Mouse (Mus musculus) left cerebral cortex, postnatal 4 days (tissue): ENCODE measurements around the gene Lmx1a. TPM values are rescaled to one million over a fixed set of nuclear protein-coding genes. Genes with fewer than 3 reads are reported as not detected.

ENCODE experiments used
- DNase-seq: peaks from one replicate; pipeline ENCODE4 v3.0.0-alpha.2; 2022
- intact Hi-C: fragments of 180-260 bp; cut with DNase I; formaldehyde crosslinking; loops from one replicate; pipeline ENCODE4 v1.15.1; 2025
- total RNA-seq, 2 experiments: library from RNA; stranded (reverse); gene quantifications; 2 replicates each; pipeline ENCODE4 v1.2.3; 2021

Gene Lmx1a
- total RNA-seq, 2 experiments from 2014 or later, result 0.22 to 0.30 TPM

DNA sequence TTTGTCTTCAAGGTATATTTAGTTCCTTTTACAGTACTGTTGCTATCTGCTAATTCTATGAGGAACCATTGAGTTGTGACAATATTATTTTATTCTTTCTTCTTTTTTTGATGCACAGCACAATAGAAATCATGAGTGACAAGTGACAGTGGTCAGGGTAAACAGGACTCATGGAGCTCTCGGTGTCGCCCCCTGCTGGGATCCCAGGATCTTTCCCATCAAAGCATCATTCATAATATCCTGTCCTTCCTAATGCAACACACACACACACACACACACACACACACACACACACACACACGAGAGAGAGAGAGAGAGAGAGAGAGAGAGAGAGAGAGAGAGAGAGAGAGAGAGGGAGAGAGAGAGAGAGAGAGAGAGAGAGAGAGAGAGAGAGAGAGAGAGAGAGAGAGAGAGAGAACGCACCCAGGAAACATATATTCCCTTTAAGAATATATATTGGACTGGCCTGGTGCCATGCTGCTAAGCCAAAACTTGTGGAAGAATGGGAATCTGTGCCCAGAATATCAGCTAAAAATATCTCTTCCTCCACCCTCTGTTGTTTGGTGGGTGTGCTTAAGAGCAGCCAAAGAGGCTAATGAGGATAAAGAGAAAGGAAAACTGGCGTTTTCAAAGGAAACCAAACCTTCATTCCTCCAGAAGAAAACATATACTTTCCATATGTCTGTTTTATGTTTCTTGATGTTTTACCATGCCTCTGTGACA, 90.9 kb downstream of the Lmx1a start:
- intact Hi-C loops, result no loop called here
- DNase-seq, result no peak

DNA sequence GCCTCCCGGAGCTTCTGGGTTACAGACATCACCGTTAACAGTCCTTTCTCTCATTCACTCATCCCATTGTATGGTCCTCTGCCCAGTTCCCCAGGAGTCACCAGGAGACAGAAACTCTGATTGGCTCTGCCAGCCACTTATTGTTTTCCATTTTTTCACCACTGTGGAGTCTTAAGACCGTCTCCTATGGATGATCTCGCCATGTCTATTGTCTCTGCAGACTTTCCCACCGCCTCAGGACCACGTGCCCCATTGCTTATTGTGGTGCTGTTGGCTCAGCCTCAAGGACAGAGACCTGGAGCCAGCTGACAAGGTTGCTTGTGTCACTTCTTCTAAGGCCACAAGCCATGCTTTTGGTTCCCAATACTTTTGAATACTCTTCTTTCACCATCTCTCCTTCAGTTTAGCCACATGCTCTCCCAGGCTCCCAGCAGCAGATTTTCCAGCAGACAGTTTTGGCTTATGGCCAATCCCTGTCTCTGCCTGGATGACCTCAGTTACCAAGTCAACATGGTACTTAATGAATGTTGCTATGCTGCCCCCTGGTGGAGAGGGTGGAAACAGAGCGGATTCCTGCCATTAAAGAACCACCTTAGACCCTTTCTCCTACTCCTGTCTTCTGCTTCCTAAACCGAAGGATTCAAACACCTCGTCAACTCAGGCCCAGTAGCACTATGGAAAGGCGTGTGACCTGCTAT, 92.9 kb downstream of the Lmx1a start:
- intact Hi-C loops, result no loop called here
- DNase-seq, result peak; percentile 91

DNA sequence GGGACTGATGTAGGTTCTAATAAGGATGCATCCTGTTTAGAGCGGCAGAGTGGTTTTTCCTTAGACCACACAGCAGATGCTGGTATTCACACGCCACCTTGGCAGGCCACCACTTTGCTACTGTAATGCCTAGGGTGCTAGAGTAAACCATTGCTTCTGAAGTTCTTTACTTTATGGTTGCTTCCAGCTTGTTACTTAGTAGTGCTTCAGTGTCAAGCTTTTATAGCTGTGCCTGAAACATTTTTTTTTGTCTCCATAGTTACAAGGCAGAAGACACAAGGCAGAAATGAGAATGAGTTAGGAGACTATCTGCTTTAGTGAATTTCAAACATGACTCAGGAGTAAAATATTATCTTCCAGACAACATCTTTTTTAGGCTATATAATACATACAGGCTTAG, 95.0 kb downstream of the Lmx1a start:
- no peak for DNase-seq
- intact Hi-C loops, result no loop called here

DNA sequence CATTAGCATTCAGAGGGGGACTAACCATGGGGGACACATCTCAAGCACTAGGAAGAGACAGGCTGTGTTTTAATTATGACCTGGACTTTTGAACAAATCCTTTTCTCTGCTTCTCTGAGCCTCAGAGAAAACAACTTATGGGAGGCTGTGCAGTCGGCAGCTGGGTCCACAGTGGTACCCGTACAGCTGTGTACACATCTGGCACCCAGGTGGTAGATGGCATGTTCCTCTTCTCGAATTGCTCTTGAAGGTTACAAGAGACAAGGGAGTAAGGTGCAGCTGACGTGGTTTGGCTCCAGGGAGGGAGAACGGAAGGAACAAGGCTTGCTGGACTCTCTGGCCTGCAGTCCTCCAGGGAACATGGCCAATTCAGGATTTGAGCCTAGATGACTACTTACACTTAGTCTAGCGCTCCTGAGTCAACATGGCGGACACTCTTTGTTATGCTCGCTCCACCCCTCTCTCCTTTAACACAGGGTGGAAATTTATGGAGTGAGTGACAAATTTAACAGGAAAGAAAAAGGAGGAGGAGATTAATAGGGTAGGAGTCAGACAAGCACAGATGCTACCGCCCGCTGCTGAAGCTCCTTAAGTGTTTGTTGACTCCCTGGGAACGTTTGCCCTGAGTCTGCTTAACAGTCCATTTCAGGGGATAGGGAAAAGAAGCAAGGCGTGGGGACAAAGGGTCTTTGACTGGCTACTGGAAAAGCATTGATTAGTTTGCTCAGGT, 99.8 kb downstream of the Lmx1a start:
- intact Hi-C loops, result no loop called here
- no peak for DNase-seq

DNA sequence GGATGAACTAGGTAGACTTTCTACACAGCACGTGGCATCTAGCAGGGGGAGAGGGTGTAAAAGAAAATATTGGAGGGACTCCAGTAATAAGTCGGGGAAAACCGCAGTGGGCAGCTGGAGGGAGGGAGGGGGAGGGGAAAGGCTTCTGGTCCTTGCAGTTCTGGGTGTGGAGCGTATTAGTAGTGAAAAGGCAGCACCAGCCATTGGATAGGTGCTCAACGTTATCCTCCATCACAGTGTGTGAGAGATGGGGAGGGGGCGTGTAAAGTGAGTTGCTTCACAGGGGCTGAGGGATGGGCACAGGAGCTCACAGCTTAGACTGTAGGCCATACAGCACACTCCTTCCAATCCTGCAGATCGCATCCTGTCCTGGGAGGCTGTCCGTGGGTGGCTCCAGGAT, 100.4 kb downstream of the Lmx1a start:
- DNase-seq, result no peak
- intact Hi-C loops, result no loop called here

DNA sequence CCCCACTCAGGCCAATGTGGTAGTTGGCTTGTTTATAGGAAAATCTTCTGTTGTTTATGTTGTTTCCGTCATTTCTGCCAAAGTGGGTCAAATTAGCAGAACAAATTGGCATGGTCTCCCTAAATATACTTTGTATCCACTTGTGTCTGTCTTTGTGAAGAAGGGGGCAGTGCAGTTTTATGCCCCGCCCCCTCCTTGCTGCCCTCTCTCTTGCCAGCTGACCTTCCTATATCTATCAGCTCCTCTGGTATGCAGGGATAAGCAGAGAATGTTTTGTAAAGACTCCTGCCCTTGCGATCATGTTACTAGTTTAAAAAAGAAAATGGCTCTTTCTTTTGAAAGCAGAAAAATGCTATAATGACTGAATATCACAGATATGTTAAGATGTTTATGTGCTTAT, 101.7 kb downstream of the Lmx1a start:
- intact Hi-C loops, result no loop called here

DNA sequence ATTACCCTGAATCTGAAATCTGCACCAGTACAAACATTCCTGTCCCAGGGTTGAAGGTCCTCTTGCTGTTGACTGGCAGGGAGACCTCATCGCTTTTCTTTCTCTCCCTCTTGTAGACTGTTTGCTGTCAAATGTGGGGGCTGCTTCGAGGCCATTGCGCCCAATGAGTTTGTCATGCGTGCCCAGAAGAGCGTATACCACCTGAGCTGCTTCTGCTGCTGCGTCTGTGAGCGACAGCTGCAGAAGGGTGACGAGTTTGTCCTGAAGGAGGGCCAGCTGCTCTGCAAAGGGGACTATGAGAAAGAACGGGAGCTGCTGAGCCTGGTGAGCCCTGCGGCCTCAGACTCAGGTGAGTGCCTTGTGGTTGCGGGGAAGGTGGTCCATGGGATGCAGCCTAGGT, 102.2 kb downstream of the Lmx1a start:
- DNase-seq, result no peak
- intact Hi-C loops, result no loop called here

More for the DNA sequence above, 101.7 kb downstream of the Lmx1a start:
- DNase-seq, result no peak

DNA sequence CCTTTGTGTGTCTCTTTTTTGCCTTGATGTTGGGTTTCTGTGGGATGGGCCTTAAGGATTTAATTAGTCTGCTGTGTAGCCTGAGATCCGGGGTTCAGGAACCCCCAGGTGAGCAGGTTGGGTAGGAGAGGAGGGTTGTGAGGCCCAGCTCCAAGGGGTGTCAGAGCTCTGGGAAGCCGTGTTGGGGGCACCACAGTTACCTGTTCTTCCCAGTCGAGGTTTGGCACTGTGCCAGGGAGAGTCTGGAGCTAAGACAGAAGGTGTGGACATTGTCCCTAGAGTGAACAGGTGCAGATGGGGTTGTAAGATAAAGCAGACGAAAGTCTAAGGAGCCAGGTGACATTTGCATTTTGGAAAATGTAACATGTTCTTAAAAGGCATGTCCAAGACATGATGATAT, 112.9 kb downstream of the Lmx1a start:
- intact Hi-C loops, result no loop called here
- peak; percentile 37 for DNase-seq

DNA sequence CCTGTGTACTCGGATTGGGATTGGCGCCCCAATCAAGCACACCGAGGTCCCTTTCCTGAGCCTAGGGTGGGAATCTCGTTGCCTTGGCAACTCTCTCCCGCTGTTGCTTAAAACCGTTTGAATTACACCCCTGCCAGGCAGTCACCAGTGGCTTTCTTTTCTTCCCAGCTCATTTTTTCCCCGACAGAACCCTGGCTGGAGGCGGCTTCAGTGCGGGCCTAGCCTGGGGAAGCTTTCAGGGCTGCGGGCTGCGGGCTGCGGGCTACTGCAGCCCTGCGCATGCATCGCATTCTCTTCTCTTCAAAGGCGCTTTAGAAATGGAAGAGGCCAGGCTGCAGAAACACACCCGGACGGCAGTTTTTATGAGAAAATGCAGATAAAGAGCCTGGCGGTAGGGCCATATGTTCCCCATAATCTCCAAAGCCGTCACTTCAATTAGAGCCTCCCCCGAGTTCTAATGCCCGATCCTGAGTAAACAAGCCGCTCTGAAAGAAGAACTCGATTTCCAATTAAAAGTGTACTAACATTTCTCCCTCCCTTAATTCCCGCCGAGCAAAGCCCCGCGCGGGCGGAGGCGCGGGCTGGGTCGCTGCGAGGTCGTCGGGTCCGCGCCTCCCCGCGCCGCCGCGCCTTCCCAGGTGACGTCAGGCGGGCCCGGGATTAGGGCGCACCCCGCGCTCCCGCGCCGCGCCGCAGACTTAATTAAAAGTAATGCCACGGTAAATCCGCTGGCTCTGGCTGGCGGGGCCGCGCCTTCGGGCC, 113.7 kb downstream of the Lmx1a start:
- intact Hi-C loops, result no loop called here

DNA sequence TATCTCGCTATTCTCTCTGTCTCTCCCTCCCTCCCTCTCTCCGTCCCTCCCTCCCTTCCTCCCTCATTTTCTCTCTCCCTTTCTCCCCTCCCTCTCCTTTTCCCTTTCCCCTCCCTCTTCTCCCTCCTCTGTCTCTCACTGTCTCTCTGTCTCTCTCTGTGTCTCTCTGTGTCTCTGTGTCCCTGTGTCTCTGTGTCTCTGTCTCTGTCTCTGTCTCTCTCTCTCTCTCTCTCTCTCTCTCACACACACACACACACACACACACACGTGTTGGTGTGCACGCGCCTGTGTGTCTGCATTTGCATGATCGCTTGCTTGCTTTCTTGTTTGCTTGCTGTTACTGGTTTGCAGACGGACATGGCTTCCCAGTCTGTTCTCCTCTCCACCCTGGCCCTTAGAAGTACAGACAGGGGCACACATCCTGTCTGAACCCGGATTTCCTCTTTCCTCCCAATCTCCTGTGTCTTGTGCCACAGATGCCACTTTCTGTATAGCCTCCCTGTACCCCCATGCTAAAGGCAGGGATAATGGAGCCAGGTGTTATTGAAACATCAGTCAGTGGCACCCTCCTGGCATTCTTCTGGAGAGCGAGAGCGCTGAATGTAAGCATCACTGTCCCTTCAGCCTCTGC, 114.4 kb downstream of the Lmx1a start:
- DNase-seq, result no peak
- intact Hi-C loops, result no loop called here

More for the DNA sequence above, 113.7 kb downstream of the Lmx1a start:
- DNase-seq, result peak; percentile 60

DNA sequence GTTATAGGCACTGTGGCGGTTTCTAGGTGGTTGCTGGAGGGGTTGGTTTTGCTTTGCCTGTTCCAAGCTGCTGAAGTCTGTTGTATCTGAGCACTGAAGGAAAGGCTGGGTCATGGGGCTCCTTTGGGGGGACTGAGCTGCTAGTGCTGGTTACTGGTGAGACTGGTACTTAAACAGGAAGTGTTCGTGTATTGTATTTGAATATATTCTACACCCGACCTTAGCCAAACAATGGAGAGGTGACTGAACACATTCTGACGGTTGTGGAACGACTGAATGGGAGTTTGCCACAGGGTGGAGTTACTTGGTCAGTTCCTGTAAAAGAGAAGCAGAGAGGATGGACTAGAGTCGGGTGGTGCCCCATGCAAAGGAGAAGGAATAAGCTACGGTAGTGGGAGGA, 115.8 kb downstream of the Lmx1a start:
- no peak for DNase-seq

DNA sequence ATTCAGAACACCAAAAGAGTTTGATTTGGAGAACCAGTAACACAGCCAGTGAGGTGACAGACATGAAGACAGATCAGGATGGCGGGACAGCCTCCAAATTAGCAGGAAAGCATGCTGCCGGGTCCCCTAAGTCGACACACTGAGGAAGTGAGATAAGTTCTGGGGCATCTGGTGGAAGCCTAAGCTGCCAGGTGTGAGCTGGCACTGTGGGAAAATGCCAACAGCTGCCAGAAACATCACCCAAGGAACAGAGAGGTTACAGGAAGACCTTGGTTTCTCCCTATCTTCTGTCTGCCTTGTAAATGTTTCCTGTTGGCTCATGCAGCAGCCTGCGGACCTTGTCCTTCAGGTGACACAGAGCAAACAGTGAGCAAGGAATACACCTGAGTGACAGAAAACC, 122.1 kb downstream of the Lmx1a start:
- DNase-seq, result no peak
- intact Hi-C loops, result no loop called here

More for the DNA sequence above, 115.8 kb downstream of the Lmx1a start:
- intact Hi-C loops, result no loop called here

DNA sequence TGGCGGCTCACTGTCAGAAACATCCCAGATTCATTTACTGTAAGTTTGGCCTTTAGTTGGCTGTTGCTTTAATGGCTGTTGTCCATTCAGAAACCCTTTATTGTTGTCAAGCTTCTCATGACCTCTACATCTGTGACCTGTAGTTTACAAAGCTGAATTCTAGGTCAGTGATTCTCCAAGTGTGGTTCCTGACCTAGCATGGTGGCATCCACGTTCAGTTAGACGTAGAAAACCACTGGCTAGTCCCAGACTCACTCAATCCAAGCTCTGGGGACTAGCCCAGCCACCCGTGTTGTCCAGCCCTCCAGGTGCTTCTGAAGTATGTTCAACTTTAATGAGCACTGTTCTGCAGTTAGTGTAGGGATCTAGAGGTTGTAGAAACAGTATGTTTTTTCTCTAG, 126.1 kb downstream of the Lmx1a start:
- no peak for DNase-seq
- intact Hi-C loops, result no loop called here

DNA sequence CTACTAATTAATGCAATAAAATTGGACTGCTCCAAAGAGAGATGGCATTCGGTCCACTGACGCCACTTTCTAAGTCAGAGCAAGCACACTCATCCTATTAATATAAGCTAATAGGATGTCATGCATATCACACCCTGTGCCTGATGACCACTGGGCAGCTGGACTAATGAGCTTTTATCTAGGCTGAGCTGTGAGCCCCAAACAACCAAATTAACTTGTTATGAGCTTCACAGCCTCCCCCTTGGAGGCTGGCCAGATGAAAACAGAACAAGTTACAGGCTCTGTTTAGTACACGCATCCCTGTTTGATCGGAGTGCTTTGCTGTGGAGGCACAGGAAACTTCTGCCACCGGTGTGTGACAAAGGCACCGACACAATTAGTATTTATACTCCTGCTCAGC, 128.0 kb downstream of the Lmx1a start:
- no peak for DNase-seq
- intact Hi-C loops, result no loop called here

DNA sequence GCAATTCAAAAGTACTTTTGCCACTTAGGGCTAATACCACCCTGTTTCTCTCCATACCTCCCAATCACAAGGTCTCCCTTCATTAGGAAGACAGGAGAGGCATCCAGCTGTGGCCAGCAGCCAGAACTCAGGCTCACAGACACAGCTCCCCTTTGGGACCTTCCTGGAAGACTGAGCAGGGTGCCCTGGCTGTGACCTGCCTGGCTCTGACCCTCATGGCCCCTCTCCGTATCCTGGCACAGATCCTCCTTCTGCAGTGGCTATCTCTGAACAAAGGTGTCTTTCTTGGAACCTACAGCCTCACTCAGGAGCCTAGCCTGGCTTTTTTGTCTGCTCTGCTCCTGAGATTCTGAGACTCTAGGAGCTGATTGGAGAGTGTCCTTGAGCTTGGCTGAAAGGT, 128.6 kb downstream of the Lmx1a start:
- intact Hi-C loops, result no loop called here
- no peak for DNase-seq

DNA sequence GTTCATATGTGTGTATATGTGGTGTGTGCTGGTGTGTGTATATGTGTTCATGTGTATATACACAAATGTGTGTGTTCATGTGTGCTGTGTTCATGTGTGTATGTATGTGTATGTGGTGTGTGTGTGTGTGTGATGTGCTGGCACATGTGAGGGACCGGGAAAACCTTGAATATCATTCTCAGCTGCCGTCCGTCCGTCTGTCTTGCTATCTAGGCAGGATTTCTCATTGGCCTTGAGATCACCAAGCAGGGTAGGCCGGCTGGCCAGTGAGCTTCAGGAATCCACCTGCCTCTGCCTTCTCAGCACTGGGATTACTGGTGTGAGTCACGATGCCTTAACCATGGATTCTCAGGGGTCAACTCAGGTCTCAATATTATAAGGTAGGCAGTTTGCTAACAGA, 131.0 kb downstream of the Lmx1a start:
- no peak for DNase-seq
- intact Hi-C loops, result no loop called here

DNA sequence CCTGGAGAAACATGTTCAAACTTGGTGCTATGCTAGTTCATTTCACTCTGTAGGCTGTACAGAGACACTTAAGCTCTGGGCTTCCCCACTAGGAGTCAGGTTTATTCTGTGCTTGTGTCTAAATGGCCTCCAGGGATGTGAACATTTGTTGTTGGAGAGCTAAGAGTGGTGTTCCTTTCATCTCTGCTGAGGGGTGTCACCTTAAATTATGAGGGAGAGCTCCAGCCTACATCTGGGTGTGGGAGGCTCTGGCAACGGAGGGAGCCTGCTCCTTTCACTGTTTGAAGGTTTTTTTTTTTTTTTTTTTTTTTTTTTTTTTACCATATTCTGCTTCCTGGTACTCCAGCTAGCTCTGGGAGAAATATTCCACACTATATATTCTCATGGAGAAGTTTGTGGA, 132.1 kb downstream of the Lmx1a start:
- intact Hi-C loops, result no loop called here
- no peak for DNase-seq

DNA sequence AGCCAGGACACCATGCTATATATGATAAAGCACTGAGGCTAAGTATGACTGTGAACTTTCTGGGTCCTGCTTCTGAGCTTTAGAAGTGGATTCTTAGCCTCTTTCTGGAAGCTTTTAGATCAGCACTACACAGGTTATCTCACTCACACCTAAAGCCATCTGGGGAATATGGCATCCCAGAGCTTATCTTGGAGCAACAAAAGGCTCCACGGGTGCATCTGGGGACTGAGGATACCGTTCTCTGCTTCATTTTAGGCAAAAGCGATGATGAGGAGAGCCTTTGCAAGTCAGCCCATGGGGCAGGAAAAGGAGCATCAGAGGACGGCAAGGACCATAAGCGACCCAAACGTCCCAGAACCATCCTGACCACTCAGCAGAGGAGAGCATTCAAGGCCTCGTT, 141.3 kb downstream of the Lmx1a start:
- intact Hi-C loops, result no loop called here
- DNase-seq, result no peak

DNA sequence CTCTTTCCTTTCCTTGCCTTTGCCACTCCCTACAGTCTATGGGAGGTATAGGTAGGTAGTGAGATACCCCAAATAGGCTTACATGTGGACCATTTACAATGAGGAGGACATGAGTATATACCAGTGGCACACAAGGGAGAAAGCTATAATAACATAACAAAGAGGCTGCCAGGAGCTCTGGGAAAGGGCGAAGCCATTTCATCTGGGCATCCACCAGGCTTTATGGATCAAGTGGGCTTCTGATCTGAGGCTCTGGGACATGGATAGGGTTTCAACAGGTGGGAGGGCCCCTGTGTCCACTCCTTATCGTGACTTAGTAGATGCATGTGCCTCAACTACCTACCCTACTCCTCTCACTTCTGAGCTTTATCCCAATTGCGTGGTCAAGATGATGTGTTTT, 142.6 kb downstream of the Lmx1a start:
- no peak for DNase-seq
- intact Hi-C loops, result no loop called here

DNA sequence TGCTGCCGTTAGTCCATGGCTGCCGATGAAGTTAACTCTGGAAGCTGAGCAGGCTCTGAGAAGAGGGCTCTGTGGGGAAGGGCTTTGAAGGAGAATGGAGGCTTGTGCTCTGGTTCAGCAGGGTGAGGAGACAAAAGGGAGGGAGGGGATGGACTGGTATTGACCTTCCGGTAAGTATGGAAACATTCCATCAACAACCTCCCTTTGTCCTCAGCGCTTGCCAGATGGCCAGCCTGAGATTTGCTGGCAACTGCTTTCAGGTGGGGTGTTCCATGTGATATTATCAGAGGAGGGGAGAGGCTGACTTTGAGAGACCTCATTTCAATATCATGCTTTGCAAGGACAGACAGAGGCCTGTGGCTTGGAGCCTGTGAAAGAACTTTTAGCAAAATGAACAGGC, 165.8 kb downstream of the Lmx1a start:
- intact Hi-C loops, result no loop called here
- DNase-seq, result peak; percentile 31

DNA sequence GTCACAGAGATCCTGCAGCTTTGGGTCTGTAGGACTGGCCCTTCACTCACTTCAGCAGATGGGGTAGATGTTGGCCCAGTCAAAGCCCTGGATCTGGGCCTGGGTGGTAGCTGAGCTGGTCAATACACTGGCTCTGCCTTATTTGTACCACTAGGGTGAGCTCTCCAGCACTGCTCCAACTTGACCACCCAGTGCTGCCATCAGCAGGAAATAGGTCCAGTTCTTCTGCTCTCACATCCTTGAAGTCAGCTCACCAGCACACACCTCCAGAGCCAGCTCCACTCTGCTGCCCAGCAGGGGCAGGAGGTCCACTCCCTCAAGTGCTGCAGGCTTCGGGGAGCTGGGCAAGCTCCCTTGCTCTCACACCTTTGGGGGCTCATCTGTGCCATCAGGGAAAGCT, 183.0 kb downstream of the Lmx1a start:
- intact Hi-C loops, result no loop called here
- DNase-seq, result no peak
